Mouse (Mus musculus): ENCODE data around the gene Parm1. TPM values are rescaled to one million over a fixed set of nuclear protein-coding genes. Genes with fewer than 3 reads are reported as not detected.

Gene Parm1
- polyA plus RNA-seq (2012; rRNA removed): 6.8 and 7.6 TPM in 2 replicates

GRCm38 (mm10) chr5:91517480-91518301 lies at the start of gene Parm1:
Parm1 (plus strand) TSS chr5:91517615.
- peak; percentile 82 for DNase-seq
- peak; percentile 68 for TF ChIP-seq CTCF (conservative IDR thresholded peaks at IDR 0.05; ENCODE audit: insufficient read depth, insufficient read length, low read depth, low read length)
- TF ChIP-seq POLR2A (IDR thresholded peaks at IDR 0.05; ENCODE audit: low read depth, low read length): peak; percentile 53
- Histone ChIP-seq H3K4me3 (ENCODE audit: insufficient read depth, low read depth, low read length) (peak within 1 kb of the TSS; percentile 45), H3K36me3 (ENCODE audit: control insufficient read depth, insufficient read depth, low read length) (no peaks in the 10 kb centered on the region), H3K27me3 (replicated peaks; ENCODE audit: control insufficient read depth, insufficient read depth, low read length) (no peaks in the 10 kb centered on the region), H3K4me1 (ENCODE audit: control insufficient read depth, insufficient read depth, low read length) (peaks cover 2% of the 10 kb centered on the region; the same call in 1 of the 2 replicates), H3K27ac (ENCODE audit: insufficient read depth, low read depth, low read length) (no peak within 1 kb of the TSS)
- under 1% methylated on average over 48 of the region's 48 CpGs for WGBS

DNA sequence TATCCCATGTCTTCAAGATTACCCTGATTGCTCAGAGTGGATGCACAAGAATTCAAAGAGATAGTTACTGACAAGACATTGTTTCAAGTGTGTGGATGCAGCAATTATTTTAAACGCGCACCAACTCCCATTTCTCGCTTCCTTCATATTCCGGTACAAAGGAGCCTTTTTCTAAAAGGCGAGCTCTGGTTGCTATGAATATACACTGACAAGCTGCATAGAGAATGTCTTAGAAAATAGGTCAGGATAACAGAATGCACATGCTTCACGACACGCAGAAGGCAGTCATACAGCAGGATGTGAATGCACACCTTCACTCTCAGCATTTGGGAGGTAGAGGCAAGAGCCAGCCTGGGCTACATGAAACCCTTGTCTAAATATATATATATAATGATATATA lies 42.2 kb upstream of the Parm1 start:
- no peak for DNase-seq
- H3K36me3 ChIP-seq (ENCODE audit: control insufficient read depth, insufficient read depth, low read length): no peaks in the 10 kb centered on the region
- no peaks in the 10 kb centered on the region; the same call in 1 of the 2 replicates for H3K27me3 ChIP-seq (replicated peaks; ENCODE audit: control insufficient read depth, insufficient read depth, low read length)
- no peak overlapping the region for H3K4me3 ChIP-seq (ENCODE audit: insufficient read depth, low read depth, low read length)
- TF ChIP-seq POLR2A (IDR thresholded peaks at IDR 0.05; ENCODE audit: low read depth, low read length) (no peak), CTCF (conservative IDR thresholded peaks at IDR 0.05; ENCODE audit: insufficient read depth, insufficient read length, low read depth, low read length) (no peak)
- WGBS: 94% methylated on average over 7 of the region's 7 CpGs
- no peaks in the 10 kb centered on the region for H3K4me1 ChIP-seq (ENCODE audit: control insufficient read depth, insufficient read depth, low read length)
- H3K27ac ChIP-seq (ENCODE audit: insufficient read depth, low read depth, low read length): no peak overlapping the region

DNA sequence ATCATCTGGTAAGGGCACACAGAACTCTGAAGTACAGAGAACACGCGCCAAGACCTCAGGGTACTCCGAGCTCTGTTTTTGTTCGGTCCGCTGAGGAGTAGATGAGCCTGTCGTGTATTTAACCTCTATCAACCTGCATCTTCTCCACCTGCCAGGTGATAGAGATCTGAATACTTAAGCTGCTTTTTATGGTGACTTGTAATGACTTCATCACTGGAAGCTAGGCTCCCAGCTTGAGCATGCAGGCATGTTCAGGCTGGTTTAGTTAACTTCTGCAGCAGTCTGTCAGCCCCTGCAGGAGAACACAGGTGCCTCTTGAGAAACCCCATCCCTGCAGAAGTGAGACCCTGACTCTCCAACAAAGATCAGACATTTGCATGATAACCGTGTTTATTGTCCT lies 40.6 kb upstream of the Parm1 start:
- Histone ChIP-seq H3K4me1 (ENCODE audit: control insufficient read depth, insufficient read depth, low read length) (no peaks in the 10 kb centered on the region), H3K4me3 (ENCODE audit: insufficient read depth, low read depth, low read length) (no peak overlapping the region), H3K36me3 (ENCODE audit: control insufficient read depth, insufficient read depth, low read length) (no peaks in the 10 kb centered on the region), H3K27ac (ENCODE audit: insufficient read depth, low read depth, low read length) (no peak overlapping the region), H3K27me3 (replicated peaks; ENCODE audit: control insufficient read depth, insufficient read depth, low read length) (no peaks in the 10 kb centered on the region; the same call in 1 of the 2 replicates)
- 79% methylated on average over 7 of the region's 7 CpGs for WGBS
- no peak for DNase-seq
- TF ChIP-seq POLR2A (IDR thresholded peaks at IDR 0.05; ENCODE audit: low read depth, low read length) (no peak), CTCF (conservative IDR thresholded peaks at IDR 0.05; ENCODE audit: insufficient read depth, insufficient read length, low read depth, low read length) (no peak)

DNA sequence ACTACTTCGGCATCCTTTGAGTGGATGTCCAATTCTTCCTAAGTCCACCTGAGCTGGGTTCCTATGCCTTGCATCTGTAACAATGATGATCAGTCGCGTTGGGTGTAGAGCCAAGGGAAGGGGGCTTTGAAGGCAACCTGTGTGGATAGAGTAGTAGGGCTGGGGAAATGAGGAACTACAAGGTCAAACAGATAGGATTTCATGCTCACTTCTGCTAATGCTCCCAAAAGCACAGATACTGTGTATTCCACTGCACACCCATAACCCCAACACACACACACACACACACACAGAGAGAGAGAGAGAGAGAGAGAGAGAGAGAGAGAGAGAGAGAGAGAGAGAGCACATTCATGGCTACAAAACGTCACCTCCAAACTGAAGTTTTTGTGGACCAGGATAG lies 38.7 kb upstream of the Parm1 start:
- no peak for DNase-seq
- H3K4me3 ChIP-seq (ENCODE audit: insufficient read depth, low read depth, low read length): no peak overlapping the region
- WGBS: 91% methylated on average over 4 of the region's 4 CpGs
- no peaks in the 10 kb centered on the region for H3K4me1 ChIP-seq (ENCODE audit: control insufficient read depth, insufficient read depth, low read length)
- no peaks in the 10 kb centered on the region; the same call in 1 of the 2 replicates for H3K27me3 ChIP-seq (replicated peaks; ENCODE audit: control insufficient read depth, insufficient read depth, low read length)
- TF ChIP-seq CTCF (conservative IDR thresholded peaks at IDR 0.05; ENCODE audit: insufficient read depth, insufficient read length, low read depth, low read length) (no peak), POLR2A (IDR thresholded peaks at IDR 0.05; ENCODE audit: low read depth, low read length) (no peak)
- no peaks in the 10 kb centered on the region for H3K36me3 ChIP-seq (ENCODE audit: control insufficient read depth, insufficient read depth, low read length)
- H3K27ac ChIP-seq (ENCODE audit: insufficient read depth, low read depth, low read length): no peak overlapping the region

DNA sequence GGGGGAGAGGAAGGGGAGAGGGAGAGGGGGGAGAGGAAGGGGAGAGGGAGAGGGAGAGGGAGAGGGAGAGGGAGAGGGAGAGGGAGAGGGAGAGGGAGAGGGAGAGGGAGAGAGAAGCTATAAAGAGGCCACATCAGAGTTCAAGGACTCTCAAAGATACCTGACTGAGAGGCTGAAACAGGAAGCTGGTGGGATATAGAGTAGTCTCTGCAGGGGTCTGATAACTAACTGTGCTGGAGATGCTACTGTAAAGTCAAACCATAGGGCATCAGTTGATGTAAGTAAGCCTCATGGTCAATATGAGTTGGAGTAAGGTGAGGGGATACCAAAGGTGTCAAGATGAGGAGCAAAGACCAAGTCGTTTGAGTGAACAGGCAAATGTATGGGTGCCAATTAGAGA lies 37.3 kb upstream of the Parm1 start:
- Histone ChIP-seq H3K4me1 (ENCODE audit: control insufficient read depth, insufficient read depth, low read length) (no peaks in the 10 kb centered on the region), H3K36me3 (ENCODE audit: control insufficient read depth, insufficient read depth, low read length) (no peaks in the 10 kb centered on the region), H3K27ac (ENCODE audit: insufficient read depth, low read depth, low read length) (no peak overlapping the region), H3K4me3 (ENCODE audit: insufficient read depth, low read depth, low read length) (no peak overlapping the region), H3K27me3 (replicated peaks; ENCODE audit: control insufficient read depth, insufficient read depth, low read length) (no peaks in the 10 kb centered on the region; the same call in 1 of the 2 replicates)
- no peak for TF ChIP-seq CTCF (conservative IDR thresholded peaks at IDR 0.05; ENCODE audit: insufficient read depth, insufficient read length, low read depth, low read length)
- no peak for TF ChIP-seq POLR2A (IDR thresholded peaks at IDR 0.05; ENCODE audit: low read depth, low read length)
- no peak for DNase-seq
- WGBS: 59% methylated on average over 1 of the region's 1 CpGs

DNA sequence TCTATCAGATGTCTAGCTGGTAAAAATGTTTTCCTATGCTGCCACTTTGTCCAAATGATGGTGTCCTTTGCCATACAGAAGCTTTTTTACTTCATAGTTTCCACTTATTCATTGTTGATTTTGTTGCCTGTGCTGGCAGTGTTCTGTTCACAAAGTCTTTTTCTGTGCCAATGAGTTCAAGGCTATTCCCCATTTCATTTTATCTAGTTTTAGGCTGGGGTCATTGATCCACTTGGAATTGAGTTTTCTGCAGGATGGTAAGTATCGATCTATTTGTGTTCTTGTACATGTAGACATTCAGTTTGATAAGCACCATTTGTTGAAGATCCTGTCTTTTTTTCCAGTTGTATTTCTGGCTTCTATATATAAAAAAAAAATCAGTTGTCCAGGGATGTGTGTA lies 33.1 kb upstream of the Parm1 start:
- DNase-seq: no peak
- H3K36me3 ChIP-seq (ENCODE audit: control insufficient read depth, insufficient read depth, low read length): no peaks in the 10 kb centered on the region
- TF ChIP-seq CTCF (conservative IDR thresholded peaks at IDR 0.05; ENCODE audit: insufficient read depth, insufficient read length, low read depth, low read length) (no peak), POLR2A (IDR thresholded peaks at IDR 0.05; ENCODE audit: low read depth, low read length) (no peak)
- H3K4me1 ChIP-seq (ENCODE audit: control insufficient read depth, insufficient read depth, low read length): no peaks in the 10 kb centered on the region
- H3K27me3 ChIP-seq (replicated peaks; ENCODE audit: control insufficient read depth, insufficient read depth, low read length): no peaks in the 10 kb centered on the region
- no peak overlapping the region for H3K27ac ChIP-seq (ENCODE audit: insufficient read depth, low read depth, low read length)
- WGBS: 93% methylated on average over 1 of the region's 1 CpGs
- no peak overlapping the region for H3K4me3 ChIP-seq (ENCODE audit: insufficient read depth, low read depth, low read length)

GRCm38 (mm10) chr5:91494456-91494855 lies 23.0 kb upstream of the Parm1 start:
- H3K36me3 ChIP-seq (ENCODE audit: control insufficient read depth, insufficient read depth, low read length): no peaks in the 10 kb centered on the region
- no peak for DNase-seq
- H3K27ac ChIP-seq (ENCODE audit: insufficient read depth, low read depth, low read length): no peak overlapping the region
- 44% methylated on average over 5 of the region's 5 CpGs for WGBS
- no peak overlapping the region for H3K4me3 ChIP-seq (ENCODE audit: insufficient read depth, low read depth, low read length)
- H3K4me1 ChIP-seq (ENCODE audit: control insufficient read depth, insufficient read depth, low read length): no peaks in the 10 kb centered on the region
- H3K27me3 ChIP-seq (replicated peaks; ENCODE audit: control insufficient read depth, insufficient read depth, low read length): no peaks in the 10 kb centered on the region
- no peak for TF ChIP-seq CTCF (conservative IDR thresholded peaks at IDR 0.05; ENCODE audit: insufficient read depth, insufficient read length, low read depth, low read length)

Measured in kidney, adult 2 months (tissue).